Mouse (Mus musculus) G1E (cell line): ENCODE data around the gene Rmnd5a.

ENCODE experiments used
- CTCF ChIP-seq: IDR thresholded peaks from 2 replicates; pipeline ENCODE4 v1.5.1; 2012; ENCODE audit warnings: low read depth, low read length, inconsistent platforms, mixed read lengths
- GATA1 ChIP-seq: IDR thresholded peaks from 2 replicates; pipeline ENCODE4 v1.6.1; 2012; ENCODE audit warnings: borderline replicate concordance, low read length, inconsistent platforms, mixed read lengths
- TAL1 ChIP-seq: conservative IDR thresholded peaks from 2 replicates; pipeline ENCODE4 v1.6.1; 2012; ENCODE audit warnings: low read depth, low read length, inconsistent platforms, mixed read lengths

- TF ChIP-seq CTCF (no peak), GATA1 (no peak), TAL1 (no peak)
Measured at GRCm38 (mm10) chr6:71415446-71415845, 25.0 kb downstream of the Rmnd5a start.
